In genomic region chr5:119010048-119010447, GRCm38 (mm10) we compare ENCODE assay signal across 26 mouse cellular contexts.
A peak's percentile ranks its signal among the peaks of the same experiment; 100 is the strongest.
DNase-seq lines count a peak whose midpoint lies in the region; ATAC-seq and TF ChIP-seq lines count a peak whose summit lies in the region.
"Had no signal": no experiment of that assay in that cellular context is flagged by ENCODE, and none has a peak within 500 bp of the region (broad histone marks: within the 10 kb centered on the region; RNA-seq: fewer than 3 reads in every experiment).

No protein-coding gene starts in this region.

- no peak overlapping the region for H3K4me3 ChIP-seq in lung, embryonic 14.5 days (ENCODE audit: low read depth, low read length)
- H3K4me3 ChIP-seq in limb, embryonic 10.5 days, result no peak overlapping the region
- H3K4me3 ChIP-seq: embryonic facial prominence, embryonic 15.5 days; heart, embryonic 12.5 days; heart, embryonic 15.5 days had no signal

- H3K27me3 ChIP-seq in lung, embryonic 14.5 days (ENCODE audit: insufficient read depth, low read length), result no peaks in the 10 kb centered on the region; the same call in 1 of the 2 replicates
- H3K27me3 ChIP-seq in limb, embryonic 10.5 days (ENCODE audit: low read depth, poor library complexity, severe bottlenecking), result peaks cover 78% of the 10 kb centered on the region
- H3K27me3 ChIP-seq: embryonic facial prominence, embryonic 15.5 days had no signal

- H3K9ac ChIP-seq in lung, embryonic 14.5 days, result no peak overlapping the region
- H3K9ac ChIP-seq: embryonic facial prominence, embryonic 15.5 days; forebrain, postnatal 0 days; heart, embryonic 12.5 days; heart, embryonic 15.5 days; hindbrain, embryonic 14.5 days had no signal

- no peaks in the 10 kb centered on the region for H3K36me3 ChIP-seq in lung, embryonic 14.5 days (ENCODE audit: insufficient read depth)
- H3K36me3 ChIP-seq in limb, embryonic 10.5 days, result no peaks in the 10 kb centered on the region
- H3K36me3 ChIP-seq: embryonic facial prominence, embryonic 15.5 days; heart, embryonic 12.5 days; heart, embryonic 15.5 days had no signal

- WGBS in lung, embryonic 14.5 days, result 69% methylated on average over 14 of the region's 14 CpGs
- WGBS in limb, embryonic 10.5 days, result 64% methylated on average over 14 of the region's 14 CpGs

- peak; percentile 12 to 24 for DNase-seq in heart, postnatal 10 days
- DNase-seq in heart, postnatal 36 days, result no peak
- DNase-seq in lung, embryonic 14.5 days, result peak; percentile 70
- no peak for DNase-seq in lung, adult 18-20 months
- DNase-seq in forelimb bud, embryonic 11.5 days (ENCODE audit: low read depth, low spot score), result peak; percentile 51
- no peak for DNase-seq in limb, embryonic 10.5 days (ENCODE audit: low spot score)
- DNase-seq in adrenal gland, postnatal 25 days, result no peak
- DNase-seq: adrenal gland, adult 2 months; adrenal gland, postnatal 14 days; cerebellum, adult 11-12 months; cerebellum, adult 8-10 months; cerebellum, postnatal 10 days; cerebellum, postnatal 36 days; embryo, embryonic 11 days; forebrain, postnatal 0 days; gastrocnemius, postnatal 25 days; heart, adult 18-20 months; heart, postnatal 4 days had no signal

- intact Hi-C loops in heart, postnatal 10 days (cut with DNase I), result loop anchor here (2.0 kb wide), 1 partner anchor 43 kb away; no protein-coding TSS in a partner anchor
- intact Hi-C loops in heart, postnatal 36 days (cut with DNase I), result no loop called here

- ATAC-seq in lung, embryonic 14.5 days (ENCODE audit: insufficient read depth), result no peak
- ATAC-seq: CD4-positive, CD25-positive, alpha-beta regulatory T cell, adult 4 months; forebrain, embryonic 14.5 days; forebrain, postnatal 0 days; hindbrain, postnatal 0 days; inflammation-experienced regulatory T-cells, adult 6 months had no signal

- no peak overlapping the region for H3K4me2 ChIP-seq in lung, embryonic 14.5 days
- H3K4me2 ChIP-seq: embryonic facial prominence, embryonic 15.5 days; heart, embryonic 12.5 days; heart, embryonic 15.5 days; hindbrain, embryonic 14.5 days had no signal

- no peaks in the 10 kb centered on the region; the same call in 1 of the 2 replicates for H3K4me1 ChIP-seq in lung, embryonic 14.5 days (ENCODE audit: insufficient read depth)
- peaks cover 39% of the 10 kb centered on the region for H3K4me1 ChIP-seq in limb, embryonic 10.5 days

- H3K9me3 ChIP-seq in lung, embryonic 14.5 days (ENCODE audit: low read depth, low read length), result 0 out of 2 replicates have a peak, but pooled peaks cover 4% of the 10 kb centered on the region
- H3K9me3 ChIP-seq in limb, embryonic 10.5 days (replicated peaks), result no peaks in the 10 kb centered on the region
- H3K9me3 ChIP-seq: embryonic facial prominence, embryonic 15.5 days; heart, embryonic 15.5 days had no signal

- H3K27ac ChIP-seq in lung, embryonic 14.5 days (ENCODE audit: low read depth), result no peak overlapping the region
- H3K27ac ChIP-seq in limb, embryonic 10.5 days, result peak overlapping the region; percentile 67
- H3K27ac ChIP-seq: embryonic facial prominence, embryonic 15.5 days; heart, embryonic 15.5 days; hindbrain, embryonic 14.5 days; hindbrain, postnatal 0 days had no signal

- TF ChIP-seq CTCF in lung, embryonic 14.5 days (IDR thresholded peaks at IDR 0.05; ENCODE audit: low read depth), result no peak

Comparison
In these comparisons a context has a peak if more than half of its experiments do, and no peak if none do; other contexts are left out.
1. DNase-seq: peak in heart, postnatal 10 days (2 of 2), lung, embryonic 14.5 days (single experiment) and forelimb bud, embryonic 11.5 days (single experiment); none in heart, postnatal 36 days (0 of 2), lung, adult 18-20 months (0 of 2), limb, embryonic 10.5 days (single experiment) and adrenal gland, postnatal 25 days (single experiment).